Mouse (Mus musculus): ENCODE data around the gene D630045J12Rik. TPM values are rescaled to one million over a fixed set of nuclear protein-coding genes. Genes with fewer than 3 reads are reported as not detected.
A peak's percentile ranks its signal among the peaks of the same experiment; 100 is the strongest.

D630045J12Rik gene
- polyA plus RNA-seq, 2 experiments from 2014 or later = 0.08 TPM; not detected in 1

- no peak for ATAC-seq
These were observed 67.4 kb downstream of the D630045J12Rik start for GRCm38 (mm10) chr6:38186312-38186950.

- ATAC-seq = no peak
These were observed 69.0 kb downstream of the D630045J12Rik start for GRCm38 (mm10) chr6:38184791-38185190.

GRCm38 (mm10) chr6:38181756-38182318 is 72.0 kb downstream of the D630045J12Rik start:
- no peak for ATAC-seq

DNA sequence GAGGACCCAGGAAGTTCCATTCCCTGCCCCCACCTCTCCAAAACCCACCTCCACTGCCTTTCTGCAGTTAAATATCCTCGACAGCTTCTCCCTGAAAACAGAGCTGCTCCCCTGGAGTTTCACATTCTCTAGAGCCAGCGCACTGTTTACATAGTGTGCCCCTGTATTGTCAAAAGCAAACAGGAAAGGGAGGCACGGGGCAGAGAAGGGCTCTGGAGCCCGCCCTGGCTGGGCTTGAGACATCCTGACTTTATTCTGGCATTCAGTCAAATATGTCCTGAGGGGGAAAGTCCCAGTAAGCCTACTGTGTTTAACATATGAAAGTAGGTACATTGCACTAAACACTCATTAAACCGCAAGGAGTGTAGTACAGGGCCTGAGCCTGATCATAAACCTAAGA is 73.1 kb downstream of the D630045J12Rik start:
- ATAC-seq = no peak

DNA sequence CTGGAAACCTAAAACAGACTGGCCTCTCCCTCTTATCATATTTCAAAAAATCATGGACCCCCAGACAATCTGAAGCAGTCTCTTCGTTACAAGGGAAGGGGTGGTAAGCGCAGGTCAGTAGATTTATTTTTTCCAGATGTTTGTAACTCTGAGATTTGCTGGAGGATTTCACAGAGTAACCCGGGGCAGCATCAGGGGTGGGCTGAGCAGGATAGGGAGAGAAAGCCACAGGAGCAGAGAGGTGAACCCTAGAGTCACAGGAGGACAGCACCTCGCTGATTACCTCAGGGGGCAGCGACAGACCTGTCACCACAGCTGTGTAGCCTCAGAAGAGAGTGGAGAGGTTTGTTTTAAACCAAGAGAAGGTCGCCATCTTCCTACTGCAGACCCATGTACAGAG is 88.4 kb downstream of the D630045J12Rik start:
- ATAC-seq = no peak

DNA sequence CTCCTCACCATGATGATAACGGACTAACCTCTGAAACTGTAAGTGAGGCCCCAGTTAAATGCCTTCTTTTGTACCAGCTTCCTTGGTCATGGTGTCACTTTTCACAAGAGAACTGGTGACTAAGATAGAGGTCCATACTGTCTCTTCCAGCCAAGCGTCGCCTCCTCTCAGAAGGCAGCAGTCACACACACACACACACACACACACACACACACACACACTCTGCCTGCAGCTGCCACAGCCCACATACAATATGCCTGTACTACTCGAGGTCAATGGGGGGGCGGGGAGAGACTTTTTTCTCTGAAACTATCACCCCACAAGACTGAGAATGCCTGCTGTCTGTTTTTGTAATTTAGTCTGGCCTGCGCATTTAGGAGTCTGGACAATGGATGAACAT is 89.1 kb downstream of the D630045J12Rik start:
- ATAC-seq = no peak

- ATAC-seq = no peak
These were observed 90.8 kb downstream of the D630045J12Rik start for GRCm38 (mm10) chr6:38162825-38163504.

DNA sequence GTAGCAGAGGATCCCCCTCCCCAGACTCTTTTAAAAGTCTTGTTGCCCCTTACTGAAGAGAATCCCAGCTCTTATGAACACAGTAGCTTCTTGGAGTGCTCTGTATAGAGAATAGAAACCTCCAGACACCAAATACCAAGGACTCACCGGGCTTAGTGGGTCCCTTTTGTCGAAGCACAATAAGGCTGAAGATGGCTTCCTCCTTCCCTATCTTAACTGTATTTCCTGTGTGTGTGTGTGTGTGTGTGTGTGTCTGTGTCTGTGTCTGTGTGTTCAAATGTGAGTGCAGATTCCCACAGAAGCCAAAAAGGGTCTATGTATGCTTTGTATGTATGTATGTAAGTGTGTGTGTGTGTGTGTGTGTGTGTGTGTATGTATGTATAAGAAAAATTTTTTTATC is 93.3 kb downstream of the D630045J12Rik start:
- peak; percentile 34 for ATAC-seq

DNA sequence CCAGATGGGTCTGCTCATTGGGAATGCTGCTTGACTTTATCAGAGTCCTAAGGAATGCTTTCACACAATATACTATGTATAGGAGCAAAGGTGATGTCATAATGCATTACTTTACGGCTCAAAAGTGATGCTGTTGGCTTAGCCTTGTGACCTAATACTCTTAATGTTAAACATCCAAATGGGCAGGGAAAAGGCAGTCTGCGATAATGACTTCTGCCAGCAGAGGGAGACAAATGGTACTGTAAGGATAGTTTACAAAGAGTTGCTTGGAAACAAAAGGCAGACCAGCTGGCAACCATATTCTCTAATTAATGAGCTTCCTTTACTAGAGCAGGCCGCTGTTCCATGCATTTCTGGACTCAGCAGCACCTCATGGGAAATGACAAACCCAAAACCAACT is 93.7 kb downstream of the D630045J12Rik start:
- peak; percentile 74 for ATAC-seq

GRCm38 (mm10) chr6:38159576-38159975 is 94.2 kb downstream of the D630045J12Rik start:
- ATAC-seq = no peak

DNA sequence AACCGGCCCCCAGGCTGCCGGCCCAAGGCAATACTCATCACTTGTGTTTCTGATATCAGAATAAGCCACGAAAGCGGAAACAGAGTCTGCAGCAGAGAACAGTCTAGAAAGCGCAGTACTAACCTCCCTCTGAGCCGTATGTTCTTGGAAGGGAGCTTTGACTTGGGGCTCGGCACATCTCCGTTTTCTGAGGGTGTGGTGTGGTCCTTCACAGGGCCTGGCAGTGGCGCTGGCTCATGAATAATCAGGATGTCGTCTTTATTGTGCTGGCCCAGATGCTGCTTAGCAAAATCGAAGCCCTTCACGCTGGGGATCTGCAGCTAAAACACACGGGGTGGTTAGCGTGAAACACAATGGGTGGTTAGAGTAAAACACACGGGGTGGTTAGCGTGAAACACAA is 95.9 kb downstream of the D630045J12Rik start:
- no peak for ATAC-seq

DNA sequence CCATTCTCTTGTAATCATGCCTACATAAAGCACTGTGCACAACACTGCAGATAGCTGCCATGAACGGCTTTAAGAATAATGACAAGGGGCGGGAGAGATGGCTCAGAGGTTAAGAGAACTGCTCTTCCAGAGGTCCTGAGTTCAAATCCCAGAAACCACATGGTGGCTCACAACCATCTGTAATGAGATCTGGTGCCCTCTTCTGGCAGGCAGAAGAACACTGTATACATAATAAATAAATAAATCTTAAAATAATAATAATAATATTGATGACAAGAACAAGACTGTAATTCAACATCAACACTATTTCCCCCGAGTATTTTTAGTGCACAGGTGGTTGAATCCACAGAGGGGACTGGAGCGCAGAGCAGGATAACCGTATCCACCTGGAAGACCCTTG is 97.6 kb downstream of the D630045J12Rik start:
- no peak for ATAC-seq

DNA sequence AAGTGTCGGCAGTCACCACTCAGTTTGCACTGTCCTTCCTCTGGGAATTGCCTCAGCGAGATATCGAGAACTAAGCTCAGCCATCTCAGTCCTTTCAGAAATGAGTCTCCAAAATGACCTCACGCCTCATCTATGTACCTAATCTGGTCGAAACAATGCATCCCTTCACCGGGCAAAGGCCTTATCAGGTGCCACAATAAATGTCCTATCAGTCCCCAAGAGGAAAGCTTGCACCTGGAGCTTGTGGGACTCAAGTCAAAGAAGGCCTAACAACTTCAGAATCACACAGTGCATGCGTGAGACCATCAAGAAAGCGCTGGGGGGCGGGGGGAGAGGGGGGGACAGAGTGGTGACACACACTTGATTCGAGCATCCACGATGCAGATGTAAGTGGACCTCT is 101.5 kb downstream of the D630045J12Rik start:
- no peak for ATAC-seq

DNA sequence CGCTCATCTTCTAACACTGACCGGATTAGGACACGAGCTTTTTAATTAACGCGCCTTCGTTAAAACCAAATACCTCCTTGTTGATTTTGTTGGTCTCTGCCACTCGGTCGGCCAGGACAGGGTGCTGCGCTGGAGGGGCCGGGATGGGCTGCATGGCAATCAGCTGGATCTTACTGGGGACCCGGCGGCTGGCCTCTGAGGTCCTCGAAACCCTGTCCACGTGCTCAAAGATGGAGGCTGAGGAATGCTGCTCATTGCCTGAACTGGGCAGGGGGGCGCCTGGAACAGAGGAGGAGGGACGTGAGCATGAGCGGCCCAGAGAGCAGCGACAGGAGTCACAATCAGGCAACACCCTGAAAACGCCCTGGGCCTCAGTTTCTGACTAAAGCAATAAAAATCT is 104.3 kb downstream of the D630045J12Rik start:
- no peak for ATAC-seq

GRCm38 (mm10) chr6:38148626-38149025 is 105.2 kb downstream of the D630045J12Rik start:
- no peak for ATAC-seq

DNA sequence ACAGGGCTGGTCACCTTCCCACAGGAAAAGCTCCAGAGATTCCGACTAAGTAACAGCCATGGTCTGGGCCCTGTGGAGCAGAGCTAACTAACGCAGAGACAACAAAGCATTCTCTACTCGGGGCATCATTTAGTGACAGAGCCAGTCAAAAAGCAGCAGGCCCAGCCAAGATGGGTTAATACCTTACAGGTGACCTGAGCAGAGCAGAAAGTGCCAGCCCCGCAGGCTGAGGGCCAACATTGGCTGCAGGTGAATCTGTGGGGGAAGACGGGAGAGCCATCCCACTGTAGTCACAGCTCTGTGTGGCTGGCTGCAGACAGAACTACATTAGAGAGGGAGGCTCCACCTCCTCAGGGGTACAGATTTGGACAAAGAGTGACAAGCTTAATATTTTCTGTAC is 106.5 kb downstream of the D630045J12Rik start:
- no peak for ATAC-seq

- no peak for ATAC-seq
These were observed 108.2 kb downstream of the D630045J12Rik start for GRCm38 (mm10) chr6:38145463-38146065.

- no peak for ATAC-seq
These were observed 109.4 kb downstream of the D630045J12Rik start for GRCm38 (mm10) chr6:38144161-38144998.

DNA sequence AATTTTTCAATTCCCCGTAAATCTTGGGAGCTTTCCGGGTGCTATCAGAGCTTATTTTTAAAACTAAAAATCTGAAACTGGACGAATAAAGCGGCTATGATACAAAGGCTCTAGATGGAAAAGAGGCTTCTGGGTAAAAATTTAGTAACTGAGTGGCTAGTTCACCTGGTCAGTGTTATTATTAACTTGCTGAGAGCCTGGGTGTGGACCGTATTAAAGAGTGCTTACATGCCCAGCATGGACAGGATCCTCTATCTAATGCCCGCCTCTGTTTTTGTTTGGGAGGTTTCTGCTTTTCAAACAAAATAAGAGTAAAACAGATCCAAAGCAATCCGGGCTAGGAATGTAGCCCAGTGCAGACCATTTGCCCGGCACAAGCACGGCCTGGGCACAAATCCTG is 113.4 kb downstream of the D630045J12Rik start:
- ATAC-seq = no peak

- ATAC-seq = no peak
These were observed 114.7 kb downstream of the D630045J12Rik start for GRCm38 (mm10) chr6:38139086-38139485.

- ATAC-seq = no peak
These were observed 118.8 kb downstream of the D630045J12Rik start for GRCm38 (mm10) chr6:38134806-38135559.

DNA sequence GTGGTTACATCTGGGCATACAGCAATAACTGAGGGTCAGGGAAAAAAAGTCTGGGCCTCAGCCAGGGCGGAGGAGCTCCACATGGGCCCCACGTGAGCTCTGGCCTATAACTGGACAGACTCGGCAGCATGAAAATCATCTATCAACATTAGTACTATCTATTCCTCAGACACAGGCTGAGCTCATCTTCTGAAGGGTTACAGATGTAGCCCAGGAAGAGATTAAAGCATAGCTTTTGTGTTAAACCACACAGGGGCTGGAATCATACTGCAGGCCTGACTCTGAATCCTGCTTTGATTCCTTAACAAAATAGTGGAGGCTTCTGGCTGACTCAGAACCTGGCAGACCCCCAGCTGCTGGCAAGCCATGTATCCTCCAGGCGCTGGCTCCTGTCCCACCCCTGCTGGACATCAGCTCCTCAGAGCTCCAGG is 122.0 kb downstream of the D630045J12Rik start:
- ATAC-seq = no peak
